Mouse (Mus musculus) heart, postnatal 0 days (tissue): ENCODE measurements around the gene Cldn9.

Source experiments
- CTCF ChIP-seq: IDR thresholded peaks from 2 replicates; pipeline ENCODE4 v1.5.1; 2016; ENCODE audit warnings: antibody characterized with exemption, control low read depth, low read depth
- EP300 ChIP-seq: IDR thresholded peaks from 2 replicates; pipeline ENCODE4 v1.6.1; 2016; ENCODE audit warnings: antibody characterized with exemption, low read depth

- TF ChIP-seq CTCF (no peak), EP300 (no peak)
Measured at GRCm38 (mm10) chr17:23671519-23671918, 12.3 kb downstream of the Cldn9 start.
